17 mouse cellular contexts compared by ENCODE assay signal in the genomic region with DNA sequence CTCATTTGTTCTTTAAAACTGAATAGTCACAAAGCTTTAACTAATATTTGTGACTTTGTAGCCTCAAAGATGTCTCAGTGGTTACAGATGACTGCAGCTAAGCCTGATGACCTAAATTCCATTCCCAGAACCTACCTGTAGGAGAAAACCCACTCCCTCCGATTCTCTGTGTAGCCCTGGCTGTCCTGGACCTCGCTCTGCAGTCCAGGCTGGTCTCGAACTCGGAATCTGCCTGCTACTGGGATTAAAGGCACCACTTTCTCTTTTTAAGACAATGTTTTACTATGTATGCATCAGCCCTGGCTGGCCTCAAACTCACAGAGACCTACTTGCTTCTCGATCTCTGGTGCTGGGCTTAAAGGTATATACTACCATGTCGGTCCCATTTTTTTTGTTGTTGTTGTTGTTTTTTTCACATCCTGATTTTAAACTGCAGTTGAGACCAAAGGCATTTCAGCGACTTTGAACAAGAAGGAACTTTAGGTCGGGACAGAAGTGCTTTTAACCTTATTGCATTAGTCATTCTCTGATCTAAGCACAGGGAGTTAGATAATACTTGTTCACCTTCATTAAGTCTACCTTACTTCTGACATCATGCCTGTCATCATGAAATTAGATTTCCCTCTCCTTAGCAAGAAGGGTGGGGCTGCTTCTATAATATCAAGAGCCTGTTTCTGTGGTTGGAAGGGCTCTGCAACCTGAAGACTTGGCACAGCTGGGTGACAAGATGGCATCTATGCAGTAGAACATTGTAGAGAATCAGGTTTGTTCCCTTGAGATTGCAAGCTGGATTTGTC. TPM values are rescaled to one million over a fixed set of nuclear protein-coding genes. Genes with fewer than 3 reads are reported as not detected.
DNase-seq lines count a peak whose midpoint lies in the region; ATAC-seq lines count a peak whose summit lies in the region.
"Had no signal": no experiment of that assay in that cellular context is flagged by ENCODE, and none has a peak within 500 bp of the region (broad histone marks: within the 10 kb centered on the region; RNA-seq: fewer than 3 reads in every experiment).

No protein-coding gene starts in this region.

- H3K4me2 ChIP-seq in embryonic facial prominence, embryonic 14.5 days (ENCODE audit: low read depth, low read length), result no peak overlapping the region
- H3K4me2 ChIP-seq: embryonic facial prominence, embryonic 13.5 days; forebrain, embryonic 12.5 days had no signal

- 84% methylated on average over 8 of the region's 8 CpGs for WGBS in embryonic facial prominence, embryonic 14.5 days
- WGBS in embryonic facial prominence, embryonic 10.5 days, result 89% methylated on average over 8 of the region's 8 CpGs
- 90% methylated on average over 8 of the region's 8 CpGs for WGBS in limb, embryonic 10.5 days
- 89% methylated on average over 8 of the region's 8 CpGs for WGBS in forebrain, embryonic 10.5 days

- H3K9me3 ChIP-seq in embryonic facial prominence, embryonic 14.5 days (ENCODE audit: control insufficient read depth, low read length), result no peaks in the 10 kb centered on the region; the same call in 1 of the 2 replicates
- no peaks in the 10 kb centered on the region for H3K9me3 ChIP-seq in embryonic facial prominence, embryonic 10.5 days
- H3K9me3 ChIP-seq in limb, embryonic 10.5 days (replicated peaks), result no peaks in the 10 kb centered on the region
- no peaks in the 10 kb centered on the region for H3K9me3 ChIP-seq in forebrain, embryonic 10.5 days
- H3K9me3 ChIP-seq: embryonic facial prominence, embryonic 13.5 days; forebrain, embryonic 12.5 days had no signal

- no peaks in the 10 kb centered on the region for H3K27me3 ChIP-seq in embryonic facial prominence, embryonic 14.5 days (replicated peaks; ENCODE audit: control insufficient read depth, insufficient read depth, low read length)
- H3K27me3 ChIP-seq in embryonic facial prominence, embryonic 10.5 days (replicated peaks; ENCODE audit: low read depth, poor library complexity, severe bottlenecking), result no peaks in the 10 kb centered on the region
- 0 out of 2 replicates have a peak, but pooled peaks cover 1% of the 10 kb centered on the region for H3K27me3 ChIP-seq in limb, embryonic 10.5 days (ENCODE audit: low read depth, poor library complexity, severe bottlenecking)
- H3K27me3 ChIP-seq in forebrain, embryonic 10.5 days (ENCODE audit: poor library complexity, severe bottlenecking), result no peaks in the 10 kb centered on the region
- H3K27me3 ChIP-seq: embryonic facial prominence, embryonic 13.5 days; forebrain, embryonic 12.5 days had no signal

- peak; percentile 25 for DNase-seq in embryonic facial prominence, embryonic 14.5 days (ENCODE audit: low spot score)
- DNase-seq in embryonic facial prominence, embryonic 10.5 days (ENCODE audit: low spot score), result no peak
- DNase-seq in 3T3-L1 (ENCODE audit: low read depth, low spot score), result peak; percentile 94
- DNase-seq in limb, embryonic 10.5 days (ENCODE audit: low spot score), result no peak
- no peak for DNase-seq in forebrain, embryonic 10.5 days (ENCODE audit: extremely low spot score, low spot score)
- DNase-seq: adrenal gland, adult 8-10 months; adrenal gland, postnatal 14 days; adrenal gland, postnatal 36 days; cerebellum, adult 11-12 months; cerebellum, adult 2 months; cerebellum, adult 9-10 months; cerebellum, postnatal 10 days; cerebellum, postnatal 25 days had no signal

- H3K36me3 ChIP-seq in embryonic facial prominence, embryonic 14.5 days (ENCODE audit: control insufficient read depth, insufficient read depth, low read length), result no peaks in the 10 kb centered on the region
- no peaks in the 10 kb centered on the region for H3K36me3 ChIP-seq in embryonic facial prominence, embryonic 10.5 days (replicated peaks)
- no peaks in the 10 kb centered on the region for H3K36me3 ChIP-seq in limb, embryonic 10.5 days
- H3K36me3 ChIP-seq in forebrain, embryonic 10.5 days (replicated peaks), result no peaks in the 10 kb centered on the region
- H3K36me3 ChIP-seq: embryonic facial prominence, embryonic 13.5 days; forebrain, embryonic 12.5 days had no signal

- H3K4me3 ChIP-seq in embryonic facial prominence, embryonic 14.5 days (ENCODE audit: low read depth, low read length), result no peak overlapping the region
- no peak overlapping the region for H3K4me3 ChIP-seq in embryonic facial prominence, embryonic 10.5 days
- no peak overlapping the region for H3K4me3 ChIP-seq in limb, embryonic 10.5 days
- no peak overlapping the region for H3K4me3 ChIP-seq in forebrain, embryonic 10.5 days
- H3K4me3 ChIP-seq: embryonic facial prominence, embryonic 13.5 days; forebrain, embryonic 12.5 days had no signal

- peaks cover 6% of the 10 kb centered on the region for H3K4me1 ChIP-seq in embryonic facial prominence, embryonic 14.5 days (ENCODE audit: control insufficient read depth, insufficient read depth, low read length)
- H3K4me1 ChIP-seq in embryonic facial prominence, embryonic 10.5 days, result peaks cover 19% of the 10 kb centered on the region
- H3K4me1 ChIP-seq in limb, embryonic 10.5 days, result peaks cover 53% of the 10 kb centered on the region
- H3K4me1 ChIP-seq in forebrain, embryonic 10.5 days, result no peaks in the 10 kb centered on the region
- H3K4me1 ChIP-seq: forebrain, embryonic 12.5 days had no signal

- no peak for ATAC-seq in embryonic facial prominence, embryonic 14.5 days (ENCODE audit: low read depth)
- ATAC-seq: forebrain, embryonic 14.5 days; forebrain, embryonic 16.5 days had no signal

- H3K27ac ChIP-seq in embryonic facial prominence, embryonic 14.5 days (replicated peaks; ENCODE audit: low read depth, low read length), result no peak overlapping the region
- no peak overlapping the region for H3K27ac ChIP-seq in embryonic facial prominence, embryonic 10.5 days (replicated peaks)
- H3K27ac ChIP-seq in limb, embryonic 10.5 days, result 0 out of 2 replicates have a peak overlapping the region, but pooled peaks have one; percentile 32
- H3K27ac ChIP-seq in forebrain, embryonic 10.5 days, result no peak overlapping the region
- H3K27ac ChIP-seq: embryonic facial prominence, embryonic 13.5 days; forebrain, embryonic 12.5 days had no signal

- no peak overlapping the region for H3K9ac ChIP-seq in embryonic facial prominence, embryonic 14.5 days (ENCODE audit: low read depth, low read length)
- H3K9ac ChIP-seq: embryonic facial prominence, embryonic 13.5 days; forebrain, embryonic 12.5 days had no signal

RNA-seq across cellular contexts. Expression of a gene that starts 40.0 kb away (rescaled TPM):
- 37.6 and 43.6 TPM in 2 replicates for polyA plus RNA-seq in embryonic facial prominence, embryonic 14.5 days (2014; fragmentation: Nextera tagmentation; extraction: Ambion mirVana)
- 8.3 and 11.6 TPM in 2 replicates for polyA plus RNA-seq in embryonic facial prominence, embryonic 10.5 days (2016; fragmentation: Nextera tagmentation; extraction: Ambion mirVana)
- polyA plus RNA-seq in limb, embryonic 10.5 days (2016; fragmentation: Nextera tagmentation; extraction: Ambion mirVana), result 22.5 and 31.5 TPM in 2 replicates
- polyA plus RNA-seq in forebrain, embryonic 10.5 days (2016; fragmentation: Nextera tagmentation; extraction: Ambion mirVana), result 4.8 and 5.9 TPM in 2 replicates

Comparison
In these comparisons a context has a peak if more than half of its experiments do, and no peak if none do; other contexts are left out.
1. DNase-seq: peak in embryonic facial prominence, embryonic 14.5 days (single experiment) and 3T3-L1 (single experiment); none in embryonic facial prominence, embryonic 10.5 days (single experiment), limb, embryonic 10.5 days (single experiment) and forebrain, embryonic 10.5 days (single experiment).